Mouse (Mus musculus) megakaryocyte, adult 5-6 weeks (primary cell): ENCODE data around the gene Gm49378. TPM values are rescaled to one million over a fixed set of nuclear protein-coding genes. Genes with fewer than 3 reads are reported as not detected.

Experiments
- ATAC-seq: 2 replicates; pipeline ENCODE4 v1.8.0; 2016; ENCODE audit warnings: mild to moderate bottlenecking, inconsistent platforms; ENCODE audit not compliant: poor library complexity, severe bottlenecking
- total RNA-seq, 2 experiments: library from RNA; stranded (forward) in 1 of 2; stranded (reverse) in 1 of 2; fragments of 153-499, 151-499 nt in 1 of 2; fragments of 221-1000, 200-1000 nt in 1 of 2; gene quantifications; 2 replicates each; pipeline versions ENCODE4 v1.2.3 to v1.2.4; 2015 to 2017

The Gm49378 gene
- total RNA-seq, 2 experiments from 2014 or later = 0.84 to 1.3 TPM

- no peak for ATAC-seq
Observed at GRCm38 (mm10) chr14:55634874-55635522, 2.7 kb downstream of the Gm49378 start.

DNA sequence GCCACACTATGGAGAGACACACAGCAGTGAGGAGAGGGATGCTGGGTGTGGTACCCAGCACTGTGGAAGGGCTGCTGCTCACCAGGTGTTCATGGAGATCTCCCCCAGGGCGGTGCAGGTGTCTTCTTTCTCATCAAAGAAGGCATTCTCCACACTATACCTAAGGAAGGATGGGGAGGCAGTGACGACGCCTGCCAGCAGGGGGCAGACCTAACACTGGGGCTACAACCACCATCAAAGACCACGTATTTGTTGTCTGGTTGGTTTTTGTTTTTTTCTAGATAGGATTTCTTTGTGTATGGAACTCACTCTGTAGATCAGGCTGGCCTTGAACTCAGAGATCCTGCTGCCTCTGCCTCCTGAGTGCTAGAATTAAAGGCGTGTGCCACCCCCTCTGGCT is 8.4 kb downstream of the Gm49378 start:
- ATAC-seq = peak; percentile 90

DNA sequence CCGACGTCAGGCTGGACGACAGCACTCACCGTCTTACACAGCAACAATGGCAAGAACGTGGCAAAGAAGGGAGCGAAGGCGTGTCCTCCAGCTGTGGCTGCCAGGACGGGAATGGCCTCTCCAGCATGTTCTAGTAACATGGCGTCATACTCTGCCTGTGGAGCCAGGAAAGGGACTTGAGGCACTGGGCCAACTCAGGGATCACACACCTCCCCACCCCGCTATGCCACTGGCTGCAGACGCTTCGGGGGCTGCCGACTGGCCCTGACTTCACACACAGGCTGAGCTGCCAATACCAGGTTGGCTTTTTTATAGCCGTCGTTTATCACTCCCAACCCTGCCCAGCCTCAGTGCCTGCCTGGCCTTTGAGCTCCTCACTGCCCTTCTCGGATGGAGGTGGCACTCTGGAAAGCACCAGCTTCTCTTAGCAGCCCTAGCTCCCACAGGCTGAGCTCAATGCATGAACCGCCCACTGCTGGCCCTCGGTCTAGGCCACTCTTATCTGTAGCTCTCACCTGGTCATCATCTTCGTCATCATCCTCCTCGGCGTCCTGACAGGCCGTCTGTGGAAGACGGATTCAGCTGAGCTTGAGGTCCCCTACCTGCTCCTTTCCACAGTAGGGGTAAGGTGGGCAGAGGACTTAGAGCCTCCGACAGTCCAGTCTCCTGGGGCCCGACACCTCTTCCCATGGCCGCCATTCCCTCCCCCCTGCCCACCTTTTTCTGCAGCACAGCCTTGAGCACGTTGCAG is 9.4 kb downstream of the Gm49378 start:
- ATAC-seq = no peak

DNA sequence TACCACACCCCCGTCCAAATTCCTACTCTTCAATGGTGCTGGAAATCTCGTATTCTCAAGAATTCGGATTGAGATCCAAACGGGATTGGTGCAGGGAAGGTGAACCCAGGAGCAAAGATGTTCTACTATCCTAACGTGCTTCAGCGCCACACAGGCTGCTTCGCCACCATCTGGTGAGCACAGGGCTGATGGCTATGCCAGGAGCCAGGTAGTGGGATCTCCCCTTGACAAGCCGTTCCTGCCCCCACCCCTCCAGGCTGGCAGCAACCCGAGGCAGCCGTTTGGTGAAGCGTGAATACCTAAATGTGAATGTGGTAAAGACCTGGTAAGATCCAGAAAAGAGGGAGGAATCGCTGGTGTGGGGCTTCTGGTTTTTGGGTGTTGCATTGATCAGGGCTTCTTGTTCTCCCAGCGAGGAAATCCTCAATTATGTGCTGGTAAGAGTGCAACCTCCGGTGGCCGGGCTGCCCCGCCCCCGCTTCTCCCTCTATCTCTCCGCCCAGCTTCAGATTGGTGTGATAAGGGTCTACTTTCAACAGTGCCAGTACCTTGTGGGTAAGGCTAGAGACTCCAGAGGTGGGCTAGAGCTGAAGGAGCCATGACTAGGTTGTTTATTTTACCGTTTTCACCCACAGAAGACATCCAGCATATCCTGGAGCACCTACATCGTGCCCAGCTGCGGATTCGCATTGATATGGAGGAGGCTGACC is 19.1 kb downstream of the Gm49378 start:
- peak; percentile 70 for ATAC-seq

GRCm38 (mm10) chr14:55617822-55618221 is 19.9 kb downstream of the Gm49378 start, which contains the start of gene Rec8:
Gene Rec8 (plus strand): TSS chr14:55618037.
- ATAC-seq = peak; percentile 60

DNA sequence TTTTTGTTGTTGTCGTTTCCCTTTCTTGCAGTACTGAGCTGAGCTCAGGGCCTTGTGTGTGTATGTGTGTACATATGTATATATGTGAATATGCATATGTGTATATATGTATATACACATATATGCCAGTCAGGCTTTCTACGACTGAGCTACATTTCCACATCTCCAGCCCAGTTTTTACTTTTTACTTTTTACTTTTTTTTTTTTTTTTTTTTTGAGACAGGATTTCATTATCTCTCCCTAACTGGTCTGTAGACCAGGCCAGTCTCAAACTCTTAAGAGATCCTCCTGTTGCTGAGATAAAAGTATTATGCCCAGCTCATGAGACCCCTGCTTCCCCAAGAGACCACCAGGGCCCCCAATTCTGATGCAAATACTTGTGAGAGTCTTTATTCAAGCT is 20.9 kb downstream of the Gm49378 start:
- ATAC-seq = no peak

DNA sequence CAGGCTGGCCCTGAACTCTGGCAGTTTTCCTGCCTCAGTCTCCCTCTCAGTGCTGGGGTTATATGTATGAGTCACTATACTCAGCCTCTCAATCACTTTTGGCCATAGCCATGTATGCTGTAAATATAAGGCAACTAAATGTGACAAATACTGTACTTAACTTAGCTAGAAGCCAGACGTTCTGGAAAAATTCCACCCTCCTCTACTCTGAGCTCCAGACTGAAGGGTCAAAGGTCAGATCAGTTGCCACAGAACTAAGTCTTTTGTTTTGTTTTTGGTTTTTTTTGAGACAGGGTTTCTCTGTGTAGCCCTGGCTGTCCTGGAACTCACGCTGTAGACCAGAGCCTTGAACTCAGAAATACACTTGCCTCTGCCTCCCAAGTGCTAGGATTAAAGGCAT is 21.8 kb downstream of the Gm49378 start:
- no peak for ATAC-seq

DNA sequence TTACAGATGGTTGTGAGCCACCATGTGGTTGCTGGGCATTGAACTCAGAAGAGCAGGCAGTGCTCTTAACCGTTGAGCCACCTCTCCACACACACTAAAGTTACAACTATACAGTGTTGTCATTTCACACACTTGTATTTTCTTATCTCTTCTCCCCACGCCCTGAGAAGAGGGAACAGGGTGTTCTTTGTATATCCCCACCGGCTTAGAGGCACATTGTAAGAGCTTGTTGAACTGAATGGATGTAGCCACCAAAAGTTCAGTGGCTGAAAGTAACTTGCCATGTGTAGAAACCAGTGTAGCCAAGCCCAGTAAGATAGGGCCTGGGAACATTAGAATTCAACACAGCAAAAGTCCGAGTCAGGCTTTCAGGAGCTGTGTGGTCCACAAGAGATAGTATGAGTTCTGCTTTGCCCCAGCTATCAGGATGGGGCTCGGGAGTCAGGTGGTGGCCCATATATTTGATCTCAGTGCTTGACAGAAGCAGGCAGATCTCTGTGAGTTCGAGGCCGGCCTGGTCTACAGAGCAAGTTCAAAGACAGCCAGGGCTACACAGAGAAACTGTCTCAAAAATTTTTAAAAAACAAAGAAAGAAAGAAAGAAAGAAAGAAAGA is 23.0 kb downstream of the Gm49378 start:
- no peak for ATAC-seq

DNA sequence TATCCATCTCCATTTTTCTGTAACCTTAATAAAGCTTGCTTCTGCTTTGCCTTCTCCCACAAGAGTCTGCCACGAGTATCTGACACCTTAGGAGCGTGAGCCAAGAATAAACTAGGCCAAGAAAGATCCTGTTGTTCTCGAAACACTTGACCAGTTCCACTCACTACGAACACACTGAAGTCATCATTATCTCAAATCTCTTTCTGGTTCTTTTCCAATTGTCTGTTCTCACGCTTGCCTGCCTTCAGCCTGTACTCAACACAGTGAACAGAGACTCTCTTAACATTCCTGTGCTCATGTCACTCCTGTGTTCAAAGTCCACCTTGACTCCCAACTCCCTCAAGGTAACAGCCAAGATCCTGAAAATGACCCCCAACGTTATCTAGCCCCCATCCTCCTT is 24.3 kb downstream of the Gm49378 start:
- no peak for ATAC-seq

- ATAC-seq = no peak
Observed at GRCm38 (mm10) chr14:55608339-55608738, 29.4 kb downstream of the Gm49378 start.

- no peak for ATAC-seq
Observed at GRCm38 (mm10) chr14:55605743-55606459, 31.8 kb downstream of the Gm49378 start.

- no peak for ATAC-seq
Observed at GRCm38 (mm10) chr14:55604823-55605222, 32.9 kb downstream of the Gm49378 start.

GRCm38 (mm10) chr14:55603633-55604576 is 33.8 kb downstream of the Gm49378 start:
- ATAC-seq = peak; percentile 93

GRCm38 (mm10) chr14:55603271-55603632 is 34.4 kb downstream of the Gm49378 start, which contains the start of gene Irf9:
Gene Irf9 (plus strand): TSS chr14:55603571.
- no peak for ATAC-seq

GRCm38 (mm10) chr14:55598521-55599390 is 38.9 kb downstream of the Gm49378 start:
- no peak for ATAC-seq

DNA sequence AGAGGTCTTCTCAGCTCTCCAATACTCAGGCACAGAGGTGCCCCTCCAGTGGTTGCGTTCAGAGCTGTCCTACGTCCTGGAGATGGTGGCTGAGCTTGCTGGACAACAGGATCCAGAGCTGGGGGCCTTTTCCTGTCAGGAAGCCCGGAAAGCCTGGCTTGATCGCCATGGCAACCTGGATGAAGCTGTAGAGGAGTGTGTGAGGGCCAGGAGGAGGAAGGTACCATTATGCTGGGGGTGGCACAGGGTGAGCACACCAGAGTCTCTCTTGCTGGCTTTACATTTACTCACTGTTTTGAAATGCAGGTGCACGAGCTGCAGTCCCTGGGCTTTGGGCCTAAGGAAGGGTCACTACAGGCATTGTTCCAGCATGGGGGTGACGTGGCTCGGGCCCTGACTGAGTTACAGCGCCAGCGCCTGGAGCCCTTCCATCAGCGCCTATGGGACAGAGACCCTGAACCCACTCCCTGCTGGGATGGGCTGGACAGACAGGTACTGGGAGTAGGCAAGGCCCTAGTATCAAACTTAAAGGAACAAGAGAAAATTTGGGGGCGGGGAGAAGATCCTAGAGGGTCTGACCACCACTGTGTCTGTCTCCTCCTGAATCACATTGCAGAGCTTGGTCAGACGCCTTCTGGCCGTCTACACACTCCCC is 41.5 kb downstream of the Gm49378 start:
- no peak for ATAC-seq

- ATAC-seq = no peak
Observed at GRCm38 (mm10) chr14:55592226-55592625, 45.5 kb downstream of the Gm49378 start.

- peak; percentile 81 for ATAC-seq
Observed at GRCm38 (mm10) chr14:55591331-55591891, 46.3 kb downstream of the Gm49378 start, which contains the start of gene Rnf31. Gene Rnf31 (plus strand): TSS chr14:55591708.
